Mouse (Mus musculus) myocyte (in vitro differentiated cells): ENCODE results near the gene Rrp9.

ENCODE experiments used
- POLR2A ChIP-seq: IDR thresholded peaks from one replicate; pipeline ENCODE4 v1.6.1; 2011; ENCODE audit warnings: low read depth, mild to moderate bottlenecking, control low read depth, moderate library complexity; ENCODE audit not compliant: insufficient read length
- POLR2AphosphoS2 ChIP-seq: IDR thresholded peaks from one replicate; pipeline ENCODE4 v1.6.1; 2011; ENCODE audit warnings: low read depth, control low read depth; ENCODE audit not compliant: insufficient read length
- TCF12 ChIP-seq: IDR thresholded peaks from one replicate; pipeline ENCODE4 v1.6.1; 2011; ENCODE audit warnings: mild to moderate bottlenecking, control low read depth; ENCODE audit not compliant: poor library complexity, insufficient read depth, severe bottlenecking

DNA sequence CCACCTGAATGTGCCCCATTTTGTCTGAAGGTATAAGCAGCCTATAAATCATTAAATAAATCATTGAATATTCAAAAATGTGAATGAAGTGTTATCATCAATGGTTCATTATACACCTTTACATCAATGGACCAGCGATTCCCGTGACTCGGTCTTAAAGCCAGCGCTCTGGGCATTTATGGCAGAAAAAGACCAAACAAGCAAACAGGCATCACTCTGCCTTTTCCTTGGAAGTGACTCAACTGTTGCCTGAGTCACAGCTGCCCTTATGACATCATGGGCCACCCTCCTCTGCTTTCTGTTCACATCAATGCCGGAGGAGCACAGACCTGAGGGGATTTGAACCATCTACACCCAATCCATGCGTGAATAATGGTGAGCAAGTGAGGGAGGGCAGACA is 23.9 kb downstream of the Rrp9 start, which contains the start of gene Iqcf1:
- no peak for TF ChIP-seq POLR2A
- no peak for TF ChIP-seq TCF12
- TF ChIP-seq POLR2AphosphoS2 = no peak
